Mouse (Mus musculus) mesoderm, embryonic 11.5 days (tissue): ENCODE data around the gene Gstcd.

Experiments
- DNase-seq: peaks from one replicate; pipeline ENCODE4 v3.0.0-alpha.2; 2012; ENCODE audit warnings: low read depth, low spot score

Gstcd gene

GRCm38 (mm10) chr3:133026977-133027376, 64.9 kb downstream of the Gstcd start:
- DNase-seq: no peak

GRCm38 (mm10) chr3:133007250-133007649, 84.6 kb downstream of the Gstcd start:
- no peak for DNase-seq

- DNase-seq: no peak
Measured at GRCm38 (mm10) chr3:132996299-132996698, 95.5 kb downstream of the Gstcd start.

- DNase-seq: no peak
Measured at GRCm38 (mm10) chr3:132995904-132996267, 95.9 kb downstream of the Gstcd start.

- no peak for DNase-seq
Measured at GRCm38 (mm10) chr3:132995172-132995903, 96.5 kb downstream of the Gstcd start.

- no peak for DNase-seq
Measured at GRCm38 (mm10) chr3:132986188-132986587, 105.6 kb downstream of the Gstcd start.

- peak; percentile 23 for DNase-seq
Measured at GRCm38 (mm10) chr3:132983845-132984485, 107.9 kb downstream of the Gstcd start.

- no peak for DNase-seq
Measured at GRCm38 (mm10) chr3:132981968-132982367, 109.9 kb downstream of the Gstcd start.

- DNase-seq: no peak
Measured at GRCm38 (mm10) chr3:132979781-132980461, 111.9 kb downstream of the Gstcd start.

- no peak for DNase-seq
Measured at GRCm38 (mm10) chr3:132966255-132966654, 125.6 kb downstream of the Gstcd start.

- DNase-seq: no peak
Measured at GRCm38 (mm10) chr3:132964715-132965507, 126.9 kb downstream of the Gstcd start.

GRCm38 (mm10) chr3:132962631-132963361, 129.0 kb downstream of the Gstcd start:
- DNase-seq: no peak

- no peak for DNase-seq
Measured at GRCm38 (mm10) chr3:132950529-132950880, 141.3 kb downstream of the Gstcd start.

GRCm38 (mm10) chr3:132949791-132950528, 141.9 kb downstream of the Gstcd start, which contains the start of gene Npnt:
Gene Npnt, minus strand, starts transcription at chr3:132950291.
- peak; percentile 52 for DNase-seq

GRCm38 (mm10) chr3:132949380-132949790, 142.4 kb downstream of the Gstcd start:
- peak; percentile 28 for DNase-seq

- no peak for DNase-seq
Measured at GRCm38 (mm10) chr3:132948298-132948795, 143.5 kb downstream of the Gstcd start.

- DNase-seq: no peak
Measured at GRCm38 (mm10) chr3:132946086-132946485, 145.7 kb downstream of the Gstcd start.

- no peak for DNase-seq
Measured at GRCm38 (mm10) chr3:132945669-132946068, 146.2 kb downstream of the Gstcd start.

GRCm38 (mm10) chr3:132944609-132945008, 147.2 kb downstream of the Gstcd start:
- DNase-seq: peak; percentile 25

- peak; percentile 23 for DNase-seq
Measured at GRCm38 (mm10) chr3:132944193-132944592, 147.6 kb downstream of the Gstcd start.
